Mouse (Mus musculus): Measurements from ENCODE around the gene Slc34a2.

Gene Slc34a2

DNA sequence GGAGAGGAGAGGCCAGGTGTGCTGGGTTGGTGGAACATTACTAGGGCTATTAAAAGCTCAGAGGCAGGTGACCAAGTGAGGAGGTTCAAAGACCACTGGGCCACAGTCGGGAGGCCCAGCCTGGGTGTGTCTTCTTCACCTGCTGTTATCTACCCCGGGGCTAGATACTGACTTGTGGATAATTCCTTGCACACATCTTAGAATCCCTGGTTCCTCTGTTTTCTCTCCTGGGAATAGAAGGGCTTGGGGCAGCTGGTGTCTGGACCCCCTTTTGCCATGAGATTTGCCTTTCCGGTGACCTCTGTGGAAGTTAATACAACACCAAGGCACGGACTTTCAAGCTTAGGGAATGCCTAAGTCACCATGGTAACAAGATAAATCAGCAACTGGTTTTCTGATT lies 72.3 kb downstream of the Slc34a2 start:
- no peak for DNase-seq (ENCODE audit: low spot score)

DNA sequence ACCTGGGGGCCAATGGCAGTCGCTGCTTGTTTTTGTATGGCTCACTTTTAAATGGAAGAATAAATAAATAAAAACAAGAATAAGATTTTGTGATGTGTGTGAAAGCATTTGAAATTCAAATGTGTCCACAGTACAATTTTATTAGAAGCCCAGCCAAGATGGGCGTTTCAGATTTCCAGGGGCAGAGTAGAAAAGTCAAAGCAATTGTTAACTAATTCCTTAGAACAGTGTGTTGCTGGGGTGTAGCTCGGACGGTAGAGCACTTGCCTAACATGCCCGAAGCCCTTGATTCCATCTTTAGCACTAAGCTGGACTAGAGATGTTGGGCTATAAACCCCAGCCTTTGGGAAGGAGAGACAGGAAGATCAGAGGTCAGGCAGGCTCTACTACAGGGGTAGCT lies 73.2 kb downstream of the Slc34a2 start:
- no peak for DNase-seq (ENCODE audit: low spot score)

DNA sequence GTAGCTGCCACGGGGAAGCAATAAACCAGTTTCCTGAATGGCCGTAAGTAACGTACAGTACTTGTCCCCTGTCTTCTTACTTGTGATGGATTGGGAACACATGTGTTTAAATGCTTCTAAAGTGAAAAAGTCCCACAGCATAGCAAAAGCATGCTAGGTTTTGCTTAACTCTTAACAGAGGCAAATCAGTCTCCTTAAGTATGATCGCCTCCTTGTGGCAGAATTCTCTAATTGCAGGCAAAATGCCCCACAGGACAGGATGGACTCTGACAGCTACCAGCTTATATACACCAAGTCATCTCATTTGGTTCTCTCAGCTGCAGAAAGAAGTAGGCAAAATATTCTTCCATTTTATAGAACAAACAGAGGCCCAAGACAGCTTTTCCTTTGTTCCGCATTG lies 75.1 kb downstream of the Slc34a2 start:
- DNase-seq (ENCODE audit: low spot score): no peak

DNA sequence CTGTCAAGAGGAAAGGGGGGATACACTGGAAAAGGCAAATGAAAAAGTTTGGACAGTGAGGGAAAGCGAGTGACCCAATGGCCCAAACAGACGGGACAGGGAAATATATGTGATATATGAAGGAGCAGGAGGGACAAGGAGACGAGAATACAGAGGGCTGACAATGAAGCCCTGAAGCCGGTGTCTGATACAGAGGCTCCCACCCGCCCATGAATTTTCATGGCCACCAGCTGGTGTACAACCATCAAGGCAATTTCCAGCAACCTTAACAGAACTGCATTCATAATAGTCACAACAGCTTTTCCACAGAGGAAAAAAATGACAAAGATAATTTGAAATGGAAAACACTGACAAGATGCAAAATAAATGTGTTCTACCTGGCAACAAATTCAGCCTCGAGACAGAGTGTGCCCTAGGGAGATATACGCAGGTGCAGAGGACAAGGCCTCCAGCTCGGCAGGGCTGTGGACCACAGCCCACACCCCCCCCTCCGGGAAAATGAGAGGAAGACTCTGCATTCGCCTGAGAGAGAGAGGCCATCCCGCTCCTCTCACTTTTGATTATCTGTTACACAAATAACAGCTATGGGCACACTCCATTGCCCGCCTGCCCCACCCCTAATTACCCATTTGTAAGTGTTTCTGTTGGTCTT lies 76.9 kb downstream of the Slc34a2 start:
- no peak for DNase-seq (ENCODE audit: low spot score)

DNA sequence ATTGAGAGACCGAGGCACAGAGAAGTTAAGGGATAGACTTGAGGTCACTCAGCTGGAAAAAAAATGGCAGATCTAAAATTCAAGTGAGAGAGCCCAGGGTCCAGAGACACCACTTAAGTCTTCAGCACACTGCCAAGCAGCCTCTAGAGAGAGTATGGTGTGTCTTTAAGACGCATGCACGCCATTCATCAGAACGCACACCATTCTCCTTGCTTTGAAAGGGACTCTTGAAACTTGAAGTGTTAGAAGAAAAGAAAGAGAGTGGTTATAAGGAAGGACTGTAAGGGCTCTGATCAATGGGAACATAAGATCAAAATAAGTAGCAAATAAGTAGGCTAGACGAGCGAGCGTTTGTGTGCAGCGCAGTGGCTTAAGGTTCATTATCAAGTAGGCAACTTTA lies 80.3 kb downstream of the Slc34a2 start:
- no peak for DNase-seq (ENCODE audit: low spot score)

DNA sequence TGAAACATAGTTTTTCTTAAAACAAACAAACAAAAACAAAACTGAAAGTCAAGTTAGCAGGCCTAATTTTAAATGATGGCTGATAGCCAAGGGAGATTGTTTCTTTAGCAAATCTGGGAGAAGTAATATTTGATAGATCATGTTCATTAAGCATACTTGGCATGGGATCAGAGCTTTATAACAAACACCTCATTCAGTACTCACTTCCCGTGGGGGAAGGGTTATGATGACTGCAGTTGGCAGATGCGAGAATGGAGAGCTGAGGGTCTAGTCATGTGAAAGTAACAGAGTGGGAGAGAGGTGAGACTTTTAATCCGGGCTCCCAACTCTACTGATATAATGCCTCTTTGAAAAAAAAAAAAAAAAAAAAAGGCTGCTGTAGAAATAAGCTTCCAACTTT lies 81.8 kb downstream of the Slc34a2 start:
- DNase-seq (ENCODE audit: low spot score): no peak
